Mouse (Mus musculus) heart, adult 2 months (tissue): ENCODE data around the gene C130060K24Rik. TPM values are rescaled to one million over a fixed set of nuclear protein-coding genes. Genes with fewer than 3 reads are reported as not detected.

Experiments used
- DNase-seq, 2 experiments: peaks; one replicate each; pipeline ENCODE4 v3.0.0; 2021
- H3K27ac ChIP-seq: fragments of 200-600 bp; 2 replicates; pipeline ENCODE4 v1.8.1; 2022
- H3K27me3 ChIP-seq: fragments of 200-500 bp; 2 replicates; pipeline ENCODE4 v1.6.1; 2012; ENCODE audit warnings: mild to moderate bottlenecking, low read length, inconsistent platforms, mixed read lengths; ENCODE audit not compliant: control insufficient read depth, insufficient read depth
- H3K36me3 ChIP-seq: fragments of 200-500 bp; 2 replicates; pipeline ENCODE4 v1.6.1; 2012; ENCODE audit warnings: low read length, inconsistent platforms; ENCODE audit not compliant: control insufficient read depth, insufficient read depth
- H3K4me1 ChIP-seq: fragments of 200-500 bp; 2 replicates; pipeline ENCODE4 v1.6.1; 2011; ENCODE audit warnings: low read length; ENCODE audit not compliant: control insufficient read depth, insufficient read depth
- H3K4me3 ChIP-seq: fragments of 200-600 bp; 2 replicates; pipeline ENCODE4 v1.8.1; 2022
- H3K79me2 ChIP-seq: fragments of 200-500 bp; replicated peaks from 2 replicates; pipeline ENCODE4 v1.6.1; 2012; ENCODE audit warnings: mild to moderate bottlenecking, inconsistent platforms, low read length, moderate library complexity, mixed read lengths; ENCODE audit not compliant: control insufficient read depth, insufficient read depth
- H3K9ac ChIP-seq: fragments of 200-500 bp; 2 replicates; pipeline ENCODE4 v1.6.1; 2012; ENCODE audit warnings: low read depth, mild to moderate bottlenecking, control low read depth, inconsistent platforms, low read length, mixed read lengths
- CTCF ChIP-seq: fragments of 200-600 bp; IDR thresholded peaks from 2 replicates; pipeline ENCODE4 v1.8.1; 2022; ENCODE audit warnings: antibody characterized with exemption, mild to moderate bottlenecking, moderate library complexity
- EP300 ChIP-seq: fragments of 200-500 bp; IDR thresholded peaks from 2 replicates; pipeline ENCODE4 v1.6.1; 2011; ENCODE audit warnings: low read depth, low read length, control low read depth; ENCODE audit not compliant: insufficient read depth
- POLR2A ChIP-seq: fragments of 200-500 bp; IDR thresholded peaks from 2 replicates; pipeline ENCODE4 v1.6.1; 2011; ENCODE audit warnings: mild to moderate bottlenecking, low read depth, low read length, control low read depth; ENCODE audit not compliant: insufficient read depth
- WGBS: fragments of 180-500 bp; shearing (Covaris S2); methylation state at CpG from one replicate; pipeline ENCODE4 v1.1.7; 2018; 5-methylcytosine and 5-hydroxymethylcytosine counted together
- intact Hi-C: fragments of 180-260 bp; cut with DNase I; formaldehyde crosslinking; loops from one replicate; pipeline ENCODE4 v1.15.1; 2025
- polyA plus RNA-seq: library from polyadenylated mRNA; depleted of rRNA; stranded (reverse); fragments of >200 nt; gene quantifications from 2 replicates; pipeline ENCODE4 v1.2.3, GENCODE M21; 2012; rRNA removed
- total RNA-seq, 2 experiments: library from RNA; stranded (reverse); gene quantifications; 2 replicates each; pipeline ENCODE4 v1.2.3; 2021

Gene C130060K24Rik
- total and polyA plus RNA-seq, 3 experiments, result 0.14 TPM; not detected in 2

GRCm38 (mm10) chr6:65470320-65470719 is 89.4 kb downstream of the C130060K24Rik start:
- no peak overlapping the region for H3K4me3 ChIP-seq
- no peak overlapping the region for H3K9ac ChIP-seq
- no peaks in the 10 kb centered on the region for H3K27me3 ChIP-seq
- no peaks in the 10 kb centered on the region for H3K4me1 ChIP-seq
- no peaks in the 10 kb centered on the region for H3K79me2 ChIP-seq
- WGBS, result 83% methylated on average over 5 of the region's 5 CpGs
- intact Hi-C loops, result no loop called here
- no peak overlapping the region for H3K27ac ChIP-seq
- DNase-seq, result no peak
- TF ChIP-seq POLR2A (no peak), CTCF (no peak), EP300 (no peak)
- no peaks in the 10 kb centered on the region for H3K36me3 ChIP-seq

GRCm38 (mm10) chr6:65472455-65472854 is 91.5 kb downstream of the C130060K24Rik start:
- H3K79me2 ChIP-seq, result no peaks in the 10 kb centered on the region
- intact Hi-C loops, result no loop called here
- no peak for TF ChIP-seq EP300
- H3K4me3 ChIP-seq, result no peak overlapping the region
- WGBS, result 74% methylated on average over 7 of the region's 7 CpGs
- no peaks in the 10 kb centered on the region for H3K27me3 ChIP-seq
- H3K9ac ChIP-seq, result no peak overlapping the region
- no peaks in the 10 kb centered on the region for H3K4me1 ChIP-seq
- H3K36me3 ChIP-seq, result no peaks in the 10 kb centered on the region
- no peak overlapping the region for H3K27ac ChIP-seq
- no peak for DNase-seq

GRCm38 (mm10) chr6:65498786-65499185 is 117.9 kb downstream of the C130060K24Rik start:
- no peaks in the 10 kb centered on the region for H3K27me3 ChIP-seq
- no peak overlapping the region for H3K4me3 ChIP-seq
- H3K27ac ChIP-seq, result no peak overlapping the region
- no peaks in the 10 kb centered on the region for H3K79me2 ChIP-seq
- H3K9ac ChIP-seq, result no peak overlapping the region
- H3K4me1 ChIP-seq, result no peaks in the 10 kb centered on the region
- intact Hi-C loops, result no loop called here
- H3K36me3 ChIP-seq, result no peaks in the 10 kb centered on the region
- TF ChIP-seq CTCF, result no peak
- TF ChIP-seq EP300, result no peak
- TF ChIP-seq POLR2A, result no peak
- no peak for DNase-seq

Other genes starting within 250 kb of the C130060K24Rik start
- 1 to 10 TPM in 1 of 2 experiments, under 1 TPM in 1; 0.57 to 1.1 TPM for gene Hpgds, start 236.2 kb upstream of the C130060K24Rik start, total RNA-seq
- 0.47 and 0.85 TPM in 2 replicates for gene Hpgds, start 236.2 kb upstream of the C130060K24Rik start, polyA plus RNA-seq
- 1 to 10 TPM; 2.0 to 2.7 TPM for gene Tnip3, start 144.2 kb downstream of the C130060K24Rik start, total RNA-seq
- gene Tnip3, start 144.2 kb downstream of the C130060K24Rik start, polyA plus RNA-seq, result 0.78 and 1.5 TPM in 2 replicates